Mouse (Mus musculus): ENCODE results near the gene Unc119b. TPM values are rescaled to one million over a fixed set of nuclear protein-coding genes. Genes with fewer than 3 reads are reported as not detected.
"Not testable (repeated sequence)": the region's sequence is repeated elsewhere in the genome, so short reads cannot be mapped to it uniquely, and the experiment has no call there.

The Unc119b gene
- polyA plus RNA-seq, 1 experiment from 2014 or later, result 54.8 TPM

- Histone ChIP-seq H3K9me3 (ENCODE audit: low read length) (0 out of 2 replicates have a peak, but pooled peaks cover 3% of the 10 kb centered on the region), H3K4me1 (ENCODE audit: insufficient read depth, low read length) (peaks cover 60% of the 10 kb centered on the region), H3K27me3 (ENCODE audit: insufficient read depth, low read length) (no peaks in the 10 kb centered on the region), H3K9ac (replicated peaks; ENCODE audit: low read length) (no peak overlapping the region), H3K27ac (ENCODE audit: low read length) (no peak overlapping the region; the same call in 1 of the 2 replicates), H3K4me3 (ENCODE audit: low read length) (no peak overlapping the region), H3K4me2 (replicated peaks; ENCODE audit: low read depth, low read length) (no peak overlapping the region), H3K36me3 (ENCODE audit: insufficient read depth, low read length) (peaks cover 53% of the 10 kb centered on the region)
- ATAC-seq (ENCODE audit: low FRiP score, low TSS enrichment), result no peak
- WGBS, result 87% methylated on average over 14 of the region's 14 CpGs
These were observed 15.1 kb upstream of the Unc119b start for GRCm38 (mm10) chr5:115149675-115150459.

- H3K9ac ChIP-seq (replicated peaks; ENCODE audit: low read length); H3K27ac ChIP-seq (ENCODE audit: low read length); H3K4me2 ChIP-seq (replicated peaks; ENCODE audit: low read depth, low read length); ATAC-seq (ENCODE audit: low FRiP score, low TSS enrichment); H3K9me3 ChIP-seq (ENCODE audit: low read length); H3K27me3 ChIP-seq (ENCODE audit: insufficient read depth, low read length); H3K4me3 ChIP-seq (ENCODE audit: low read length): not testable (repeated sequence)
- Histone ChIP-seq H3K4me1 (ENCODE audit: insufficient read depth, low read length) (peaks cover 54% of the 10 kb centered on the region), H3K36me3 (ENCODE audit: insufficient read depth, low read length) (peaks cover 56% of the 10 kb centered on the region)
- WGBS, result no CpG with 5 or more reads among the region's 1 CpGs
These were observed 14.1 kb upstream of the Unc119b start for GRCm38 (mm10) chr5:115148872-115149271.

- Histone ChIP-seq H3K9me3 (ENCODE audit: low read length) (0 out of 2 replicates have a peak, but pooled peaks cover 3% of the 10 kb centered on the region), H3K4me1 (ENCODE audit: insufficient read depth, low read length) (peaks cover 49% of the 10 kb centered on the region), H3K27ac (ENCODE audit: low read length) (no peak overlapping the region), H3K36me3 (ENCODE audit: insufficient read depth, low read length) (peaks cover 56% of the 10 kb centered on the region), H3K4me3 (ENCODE audit: low read length) (no peak overlapping the region), H3K4me2 (replicated peaks; ENCODE audit: low read depth, low read length) (no peak overlapping the region), H3K27me3 (ENCODE audit: insufficient read depth, low read length) (no peaks in the 10 kb centered on the region), H3K9ac (replicated peaks; ENCODE audit: low read length) (no peak overlapping the region)
- no peak for ATAC-seq (ENCODE audit: low FRiP score, low TSS enrichment)
- 88% methylated on average over 8 of the region's 8 CpGs for WGBS
These were observed 13.6 kb upstream of the Unc119b start for GRCm38 (mm10) chr5:115148378-115148777.

DNA sequence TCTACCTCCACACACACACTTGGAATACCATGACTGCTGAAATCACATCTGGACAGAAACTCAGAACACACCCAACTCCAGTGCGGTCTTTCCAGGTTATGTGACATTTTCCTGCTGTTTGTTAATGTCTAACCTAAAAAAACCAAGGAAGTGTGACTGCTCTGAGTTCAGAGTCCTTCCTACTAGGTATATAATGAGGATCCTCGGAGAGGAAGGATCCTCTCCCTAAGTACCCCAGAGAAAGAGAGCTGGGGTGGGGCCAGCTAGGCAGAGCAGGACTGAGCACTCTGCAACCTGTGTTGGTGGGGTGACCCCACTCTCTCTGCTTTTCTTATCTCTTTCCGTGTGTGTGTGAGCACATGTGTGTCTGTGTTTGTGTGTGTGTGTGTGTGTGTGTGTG, 12.6 kb upstream of the Unc119b start:
- 69% methylated on average over 3 of the region's 3 CpGs for WGBS
- Histone ChIP-seq H3K4me1 (ENCODE audit: insufficient read depth, low read length) (peaks cover 40% of the 10 kb centered on the region), H3K9ac (replicated peaks; ENCODE audit: low read length) (no peak overlapping the region), H3K27me3 (ENCODE audit: insufficient read depth, low read length) (no peaks in the 10 kb centered on the region), H3K27ac (ENCODE audit: low read length) (no peak overlapping the region), H3K4me3 (ENCODE audit: low read length) (no peak overlapping the region), H3K36me3 (ENCODE audit: insufficient read depth, low read length) (peaks cover 56% of the 10 kb centered on the region), H3K4me2 (replicated peaks; ENCODE audit: low read depth, low read length) (no peak overlapping the region), H3K9me3 (ENCODE audit: low read length) (0 out of 2 replicates have a peak, but pooled peaks cover 3% of the 10 kb centered on the region)
- no peak for ATAC-seq (ENCODE audit: low FRiP score, low TSS enrichment)

GRCm38 (mm10) chr5:115146747-115147130, 12.0 kb upstream of the Unc119b start:
- Histone ChIP-seq H3K27me3 (ENCODE audit: insufficient read depth, low read length) (no peaks in the 10 kb centered on the region), H3K4me2 (replicated peaks; ENCODE audit: low read depth, low read length) (no peak overlapping the region), H3K4me1 (ENCODE audit: insufficient read depth, low read length) (peaks cover 33% of the 10 kb centered on the region), H3K36me3 (ENCODE audit: insufficient read depth, low read length) (peaks cover 56% of the 10 kb centered on the region), H3K9ac (replicated peaks; ENCODE audit: low read length) (no peak overlapping the region), H3K9me3 (ENCODE audit: low read length) (0 out of 2 replicates have a peak, but pooled peaks cover 3% of the 10 kb centered on the region), H3K27ac (ENCODE audit: low read length) (no peak overlapping the region), H3K4me3 (ENCODE audit: low read length) (no peak overlapping the region)
- no peak for ATAC-seq (ENCODE audit: low FRiP score, low TSS enrichment)

DNA sequence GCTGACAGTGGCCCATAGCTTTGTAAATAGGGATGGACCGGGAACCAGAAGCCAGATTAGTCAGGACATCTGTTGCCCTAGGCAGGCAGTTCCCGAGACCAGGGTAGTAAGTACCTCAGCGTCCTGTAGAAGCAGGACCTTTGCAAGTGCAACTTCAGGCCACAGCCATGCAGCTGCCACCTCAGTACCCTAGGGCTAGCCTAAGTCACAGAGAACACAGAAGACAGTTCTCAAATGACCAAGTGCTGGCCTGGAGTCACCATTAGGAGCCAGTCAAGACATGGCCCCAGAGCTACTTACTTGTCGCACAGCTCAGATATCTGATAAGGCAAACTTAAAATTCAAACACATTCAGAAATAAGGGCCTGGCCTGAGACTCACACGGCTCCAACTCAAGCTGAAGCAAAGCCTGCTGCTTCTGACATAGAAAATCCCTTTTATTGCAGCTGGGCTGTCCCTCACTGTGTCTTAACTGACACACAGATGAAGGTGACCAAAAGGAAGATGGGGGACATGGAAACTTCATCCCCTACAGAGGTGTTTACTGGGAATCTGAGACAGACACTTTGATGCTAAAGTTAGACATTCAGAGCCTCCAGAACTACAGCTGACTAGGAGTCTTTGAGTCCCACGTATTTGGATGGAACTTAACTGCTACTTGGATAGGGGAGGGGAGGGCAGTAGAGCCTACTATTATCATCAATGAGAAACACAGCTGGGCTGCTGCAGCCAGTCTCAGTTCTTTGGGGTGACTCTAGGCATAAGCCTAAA, 11.4 kb upstream of the Unc119b start:
- 71% methylated on average over 6 of the region's 6 CpGs for WGBS
- ATAC-seq (ENCODE audit: low FRiP score, low TSS enrichment), result no peak
- Histone ChIP-seq H3K9me3 (ENCODE audit: low read length) (0 out of 2 replicates have a peak, but pooled peaks cover 3% of the 10 kb centered on the region), H3K4me1 (ENCODE audit: insufficient read depth, low read length) (peaks cover 28% of the 10 kb centered on the region), H3K27ac (ENCODE audit: low read length) (no peak overlapping the region), H3K4me2 (replicated peaks; ENCODE audit: low read depth, low read length) (no peak overlapping the region), H3K27me3 (ENCODE audit: insufficient read depth, low read length) (no peaks in the 10 kb centered on the region), H3K9ac (replicated peaks; ENCODE audit: low read length) (no peak overlapping the region), H3K36me3 (ENCODE audit: insufficient read depth, low read length) (peaks cover 56% of the 10 kb centered on the region), H3K4me3 (ENCODE audit: low read length) (no peak overlapping the region)

GRCm38 (mm10) chr5:115145253-115145968, 10.6 kb upstream of the Unc119b start:
- Histone ChIP-seq H3K4me2 (replicated peaks; ENCODE audit: low read depth, low read length) (no peak overlapping the region), H3K27ac (ENCODE audit: low read length) (no peak overlapping the region), H3K9ac (replicated peaks; ENCODE audit: low read length) (no peak overlapping the region), H3K9me3 (ENCODE audit: low read length) (0 out of 2 replicates have a peak, but pooled peaks cover 3% of the 10 kb centered on the region), H3K4me1 (ENCODE audit: insufficient read depth, low read length) (peaks cover 23% of the 10 kb centered on the region), H3K36me3 (ENCODE audit: insufficient read depth, low read length) (peaks cover 50% of the 10 kb centered on the region), H3K4me3 (ENCODE audit: low read length) (no peak overlapping the region), H3K27me3 (ENCODE audit: insufficient read depth, low read length) (no peaks in the 10 kb centered on the region)
- WGBS, result 72% methylated on average over 11 of the region's 11 CpGs
- no peak for ATAC-seq (ENCODE audit: low FRiP score, low TSS enrichment)

GRCm38 (mm10) chr5:115144471-115144870, 9.7 kb upstream of the Unc119b start:
- Histone ChIP-seq H3K27me3 (ENCODE audit: insufficient read depth, low read length) (no peaks in the 10 kb centered on the region), H3K4me3 (ENCODE audit: low read length) (no peak overlapping the region), H3K4me1 (ENCODE audit: insufficient read depth, low read length) (peaks cover 18% of the 10 kb centered on the region), H3K36me3 (ENCODE audit: insufficient read depth, low read length) (peaks cover 40% of the 10 kb centered on the region), H3K27ac (ENCODE audit: low read length) (no peak overlapping the region), H3K9me3 (ENCODE audit: low read length) (0 out of 2 replicates have a peak, but pooled peaks cover 2% of the 10 kb centered on the region), H3K9ac (replicated peaks; ENCODE audit: low read length) (no peak overlapping the region; the same call in 1 of the 2 replicates), H3K4me2 (replicated peaks; ENCODE audit: low read depth, low read length) (no peak overlapping the region)
- WGBS, result 68% methylated on average over 6 of the region's 6 CpGs
- ATAC-seq (ENCODE audit: low FRiP score, low TSS enrichment), result no peak

DNA sequence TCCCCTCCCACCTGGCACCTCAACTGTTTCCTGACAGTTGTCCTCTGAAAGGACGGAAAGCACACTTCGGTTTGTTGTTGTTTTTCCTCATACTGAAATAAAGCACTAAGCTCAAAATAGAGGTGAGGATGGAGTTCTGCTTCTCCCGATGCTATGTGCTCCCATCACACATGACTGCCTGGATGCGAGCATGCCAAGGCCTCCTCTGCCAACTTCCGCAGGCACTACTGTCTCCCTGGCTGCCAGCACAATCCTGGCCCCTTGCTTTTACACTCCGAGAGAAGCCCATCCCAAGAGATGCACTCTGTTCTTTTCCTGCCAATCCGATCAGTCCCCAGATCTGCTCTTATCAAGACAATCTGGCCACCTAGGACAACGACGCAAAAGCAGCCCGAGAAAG, 8.8 kb upstream of the Unc119b start:
- no peaks in the 10 kb centered on the region for H3K9me3 ChIP-seq (ENCODE audit: low read length)
- WGBS, result 67% methylated on average over 10 of the region's 10 CpGs

More for the DNA sequence above, 8.8 kb upstream of the Unc119b start:
- H3K4me2 ChIP-seq (replicated peaks; ENCODE audit: low read depth, low read length), result no peak overlapping the region
- no peak for ATAC-seq (ENCODE audit: low FRiP score, low TSS enrichment)
- peaks cover 33% of the 10 kb centered on the region for H3K36me3 ChIP-seq (ENCODE audit: insufficient read depth, low read length)
- H3K9ac ChIP-seq (replicated peaks; ENCODE audit: low read length), result 0 out of 2 replicates have a peak overlapping the region, but pooled peaks have one; percentile 8
- no peak overlapping the region for H3K27ac ChIP-seq (ENCODE audit: low read length)
- peaks cover 18% of the 10 kb centered on the region for H3K4me1 ChIP-seq (ENCODE audit: insufficient read depth, low read length)
- H3K27me3 ChIP-seq (ENCODE audit: insufficient read depth, low read length), result no peaks in the 10 kb centered on the region
- H3K4me3 ChIP-seq (ENCODE audit: low read length), result no peak overlapping the region
